Mouse (Mus musculus) R1 (cell line): ENCODE measurements around the gene Hist1h4c.

Experiments used
- DNase-seq: peaks from one replicate; pipeline ENCODE4 v3.0.0-alpha.2; 2018; ENCODE audit warnings: low read depth, low spot score

Hist1h4c gene

DNA sequence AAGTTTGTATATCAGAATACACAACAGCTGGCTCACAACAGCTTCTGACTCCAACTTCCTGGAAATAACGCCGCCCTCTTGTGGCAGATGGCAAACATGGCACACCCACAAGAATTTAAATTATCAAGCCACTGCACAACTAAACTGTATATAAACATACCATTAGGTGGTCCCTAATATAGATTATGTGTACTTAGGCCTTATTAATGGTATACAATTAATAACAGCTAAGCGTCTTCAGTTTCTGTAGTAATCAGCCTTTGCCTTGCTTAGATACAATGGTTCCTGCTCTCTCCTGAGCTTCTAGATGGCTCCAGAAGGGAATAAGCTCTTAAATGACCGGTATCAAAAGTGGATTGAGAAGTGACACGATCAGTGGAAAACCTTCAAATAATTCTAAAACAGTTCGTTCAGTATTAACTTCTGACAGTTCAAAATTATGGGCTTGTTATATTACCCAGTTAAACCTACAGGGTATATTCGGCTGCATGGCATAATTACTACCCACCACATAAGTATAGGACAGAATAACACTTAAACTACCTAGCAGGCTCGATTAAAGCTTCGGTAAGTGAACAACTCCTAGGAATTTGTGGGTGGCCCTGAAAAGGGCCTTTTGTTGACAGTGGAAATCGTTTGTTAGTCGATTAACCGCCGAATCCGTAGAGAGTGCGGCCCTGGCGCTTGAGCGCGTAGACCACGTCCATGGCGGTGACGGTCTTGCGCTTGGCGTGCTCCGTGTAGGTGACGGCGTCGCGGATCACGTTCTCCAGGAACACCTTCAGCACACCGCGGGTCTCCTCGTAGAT is 559 bp downstream of the Hist1h4c start:
- peak; percentile 84 for DNase-seq

DNA sequence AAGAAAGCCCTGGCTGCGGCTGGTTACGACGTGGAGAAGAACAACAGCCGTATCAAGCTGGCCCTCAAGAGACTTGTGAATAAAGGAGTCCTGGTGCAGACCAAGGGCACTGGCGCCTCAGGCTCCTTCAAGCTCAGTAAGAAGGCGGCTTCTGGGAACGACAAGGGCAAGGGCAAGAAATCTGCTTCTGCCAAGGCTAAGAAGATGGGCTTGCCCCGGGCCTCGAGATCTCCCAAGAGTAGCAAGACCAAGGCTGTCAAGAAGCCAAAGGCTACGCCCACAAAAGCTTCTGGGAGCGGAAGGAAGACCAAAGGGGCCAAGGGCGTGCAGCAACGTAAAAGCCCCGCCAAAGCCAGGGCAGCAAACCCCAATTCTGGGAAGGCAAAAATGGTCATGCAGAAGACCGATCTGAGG is 2.2 kb downstream of the Hist1h4c start:
- peak; percentile 70 for DNase-seq

DNA sequence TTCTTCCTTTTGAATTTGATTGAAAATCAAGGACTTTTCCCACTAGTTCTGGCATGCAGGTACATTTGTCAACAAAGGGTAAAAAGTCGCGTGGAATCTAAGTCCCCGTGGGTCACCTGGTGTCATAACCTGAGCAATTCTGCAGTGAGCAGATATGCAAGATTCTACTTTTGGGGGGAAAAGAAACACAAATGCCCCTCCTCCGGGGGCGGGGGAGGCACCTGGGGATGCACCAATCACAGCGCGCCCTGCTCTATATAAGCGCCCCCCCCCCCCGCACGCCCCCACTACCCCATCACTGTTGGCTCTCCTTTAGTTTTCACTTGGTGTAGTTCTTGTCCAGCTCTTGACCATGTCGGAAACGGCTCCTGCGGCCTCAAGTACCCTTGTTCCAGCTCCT is 2.7 kb downstream of the Hist1h4c start, which contains the start of gene Hist1h1t:
TSS of gene Hist1h1t (plus strand) at position 301 of the 400 bp plus-strand sequence.
- DNase-seq = no peak

DNA sequence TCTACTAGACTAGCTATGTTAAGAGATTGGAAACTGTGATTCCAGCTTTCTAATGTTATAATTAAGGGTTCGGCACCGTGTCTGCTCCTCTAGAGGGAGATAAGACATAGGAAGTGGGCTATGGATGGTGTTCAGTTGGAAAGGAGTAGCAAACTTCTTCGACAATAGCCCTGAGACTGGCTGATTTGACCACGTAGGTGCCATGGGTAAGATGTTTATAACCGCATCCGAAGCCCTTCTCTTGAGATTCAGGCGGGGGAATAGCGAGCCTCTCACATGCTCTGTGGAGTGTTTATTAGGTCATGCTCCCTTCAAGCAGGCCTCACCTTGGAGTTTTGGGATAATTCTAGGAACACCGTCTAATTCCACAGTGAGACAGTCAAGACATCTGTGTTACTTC is 3.3 kb downstream of the Hist1h4c start:
- no peak for DNase-seq

DNA sequence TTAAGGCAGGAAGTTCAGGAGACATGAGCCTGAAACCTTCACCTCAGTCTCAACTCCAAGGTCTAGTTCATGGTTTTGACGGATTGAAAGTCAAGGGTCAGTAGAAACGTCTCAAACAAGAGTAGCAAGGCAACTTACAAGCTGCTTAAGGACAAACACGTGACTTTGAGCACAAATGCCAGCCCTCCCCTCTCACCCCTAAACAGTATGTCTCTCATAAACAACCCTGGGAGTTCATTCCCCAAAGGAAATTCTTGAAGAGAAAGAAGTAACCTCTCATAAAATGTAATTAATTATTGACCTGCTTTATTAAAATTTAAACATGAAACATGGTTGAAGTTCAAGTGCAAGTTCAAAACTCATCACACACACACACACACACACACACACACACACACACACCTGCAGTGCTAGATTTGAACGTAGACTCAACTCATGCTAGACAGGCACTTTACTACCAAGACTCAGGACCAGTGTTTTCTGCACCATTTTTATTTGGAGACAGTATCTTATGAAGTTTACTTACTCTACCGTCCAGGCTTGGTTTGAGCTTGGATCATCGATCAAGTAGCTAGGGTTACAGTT is 4.3 kb downstream of the Hist1h4c start:
- DNase-seq = no peak

DNA sequence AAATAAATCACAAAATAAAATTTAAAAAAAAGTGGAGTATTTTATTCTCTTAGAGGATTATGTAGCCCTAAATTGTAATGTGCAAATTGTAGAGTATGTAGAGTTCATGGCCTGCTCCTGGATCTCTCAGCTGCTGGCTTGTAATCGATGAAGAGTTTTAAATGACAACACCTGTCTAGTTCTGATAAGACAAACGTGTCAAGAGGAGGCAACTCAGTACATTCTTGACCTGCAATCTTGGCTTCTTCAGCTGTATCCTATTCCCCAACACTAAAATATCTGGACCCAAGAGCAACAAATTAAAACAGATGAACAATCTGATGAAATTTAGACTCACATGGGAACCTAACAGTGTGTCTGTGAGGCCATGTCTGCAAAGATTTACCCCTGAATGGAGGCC is 8.8 kb downstream of the Hist1h4c start:
- DNase-seq = no peak

DNA sequence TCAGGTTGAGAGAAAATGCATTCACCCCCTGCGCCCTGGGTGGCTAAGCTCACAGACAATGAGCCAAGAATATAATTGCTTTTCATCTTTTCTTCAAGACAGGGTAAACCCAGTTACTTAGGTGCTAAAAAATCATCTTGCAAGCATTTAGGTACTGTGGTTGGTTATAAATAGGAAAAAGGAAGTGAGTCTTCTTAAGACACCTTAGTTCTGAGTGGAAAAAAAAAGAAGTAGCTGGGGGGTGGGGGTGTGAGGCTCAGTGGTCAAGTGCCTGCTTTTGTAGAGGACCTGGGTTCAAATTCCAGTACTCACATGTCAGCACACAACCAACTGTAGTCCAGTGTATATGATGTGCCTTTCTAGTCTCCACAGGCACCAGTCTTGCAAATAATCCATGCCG is 9.3 kb downstream of the Hist1h4c start:
- DNase-seq = no peak

DNA sequence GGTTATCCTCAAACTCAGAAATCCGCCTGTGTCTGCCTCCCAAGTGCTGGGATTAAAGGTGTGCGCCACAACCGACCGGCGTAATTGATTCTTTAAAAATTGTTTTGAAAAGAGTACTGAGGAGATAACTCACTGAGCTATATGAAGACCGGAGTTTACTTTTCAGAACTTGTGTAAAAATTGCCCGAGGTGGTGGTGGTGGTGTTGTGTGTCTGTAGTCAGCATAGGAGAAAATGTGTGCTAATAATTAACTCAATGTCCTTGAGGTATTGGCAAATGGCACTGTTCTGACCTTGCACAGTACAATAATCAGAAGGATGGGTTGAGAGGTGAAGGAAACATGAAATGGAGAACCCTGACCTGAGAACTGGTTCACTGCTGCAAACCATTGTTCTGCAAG is 10.3 kb downstream of the Hist1h4c start:
- DNase-seq = no peak

DNA sequence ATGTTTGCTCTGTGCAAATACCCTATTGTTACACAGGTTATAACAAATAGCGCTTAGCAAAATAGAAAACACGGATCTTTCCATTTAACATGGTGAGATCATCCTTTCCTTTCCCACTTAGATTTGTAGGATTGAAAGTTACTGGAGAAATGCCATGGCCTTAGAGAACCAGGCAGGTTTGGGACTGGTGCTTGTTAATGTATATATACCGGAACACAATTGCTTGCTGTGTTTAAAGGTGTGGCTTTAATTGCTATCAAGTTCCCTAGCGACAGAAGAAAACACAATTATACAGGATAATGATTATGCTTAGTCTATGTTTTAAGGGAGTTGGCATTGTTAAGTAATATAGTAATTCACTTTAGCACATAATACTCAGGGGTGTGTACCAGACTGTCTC is 11.1 kb downstream of the Hist1h4c start:
- no peak for DNase-seq

DNA sequence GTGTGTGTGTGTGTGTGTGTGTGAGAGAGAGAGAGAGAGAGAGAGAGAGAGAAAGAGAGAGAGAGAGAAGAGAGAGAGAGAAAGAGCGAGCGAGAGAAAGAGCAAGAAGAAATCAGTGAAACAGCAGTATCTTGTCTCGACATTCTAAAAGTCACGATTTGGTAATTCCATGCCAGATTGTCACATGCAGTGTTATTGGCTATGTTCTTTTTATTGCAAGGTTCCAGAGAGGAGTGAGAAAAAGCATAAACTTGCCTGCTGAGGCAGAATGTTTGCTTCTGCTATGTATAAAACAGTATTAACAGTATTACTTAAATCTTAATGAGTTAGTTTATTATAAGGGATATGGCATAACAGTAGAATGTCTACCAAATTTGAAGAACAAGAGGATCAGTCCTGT is 12.3 kb downstream of the Hist1h4c start:
- DNase-seq = no peak

DNA sequence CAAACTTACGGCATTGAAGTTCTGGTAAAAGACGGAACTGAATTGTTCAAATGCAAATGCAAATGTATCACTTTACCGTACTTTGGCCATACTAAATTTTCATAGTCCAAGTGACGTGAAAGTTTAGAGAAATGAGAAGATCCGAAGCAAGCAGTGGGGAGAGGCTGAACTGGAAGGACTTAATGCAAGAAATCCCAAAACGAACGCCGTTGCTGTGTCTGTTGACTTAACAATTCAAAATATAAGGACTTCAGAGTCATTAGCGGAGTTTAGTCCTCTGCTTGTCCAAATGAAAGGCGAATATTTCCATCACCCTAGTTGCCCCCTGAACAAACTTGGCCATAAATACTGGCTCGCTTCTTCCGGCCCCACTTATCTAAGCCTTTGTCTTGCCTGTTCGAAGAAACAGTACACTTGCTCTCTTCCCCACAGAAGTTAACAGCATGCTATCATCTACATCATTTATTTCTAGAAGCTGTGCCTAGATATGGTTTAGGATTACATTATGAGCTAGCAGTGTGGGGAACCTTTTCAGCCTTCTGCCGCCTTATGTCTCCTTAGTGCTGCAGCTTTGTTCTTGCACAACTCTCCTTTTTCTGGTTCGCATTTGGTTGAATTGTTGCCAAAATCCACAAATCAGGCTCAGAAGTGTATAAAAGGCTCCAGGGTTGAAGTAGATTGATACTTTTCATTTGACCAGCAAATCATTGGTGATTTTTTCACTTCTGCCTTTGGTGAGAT is 13.0 kb downstream of the Hist1h4c start:
- DNase-seq = peak; percentile 50

DNA sequence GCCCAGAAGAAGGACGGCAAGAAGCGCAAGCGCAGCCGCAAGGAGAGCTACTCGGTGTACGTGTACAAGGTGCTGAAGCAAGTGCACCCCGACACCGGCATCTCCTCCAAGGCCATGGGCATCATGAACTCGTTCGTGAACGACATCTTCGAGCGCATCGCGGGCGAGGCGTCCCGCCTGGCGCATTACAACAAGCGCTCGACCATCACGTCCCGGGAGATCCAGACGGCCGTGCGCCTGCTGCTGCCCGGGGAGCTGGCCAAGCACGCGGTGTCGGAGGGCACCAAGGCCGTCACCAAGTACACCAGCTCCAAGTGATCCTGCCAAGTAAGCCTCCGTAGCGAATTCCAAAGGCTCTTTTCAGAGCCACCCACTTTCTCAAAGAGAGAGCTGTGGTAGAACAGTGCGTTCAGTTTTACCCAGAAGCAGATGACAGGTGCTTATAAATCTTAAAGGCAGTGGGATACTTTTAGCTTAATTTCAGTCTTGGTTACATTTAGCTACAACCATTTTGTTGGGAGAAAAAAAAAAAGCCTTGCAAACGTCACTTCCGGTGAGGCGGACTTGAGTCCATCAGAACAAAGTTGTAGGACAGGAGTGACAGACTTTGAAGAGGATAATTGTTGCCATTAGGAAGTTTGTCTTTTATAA is 13.8 kb downstream of the Hist1h4c start:
- DNase-seq = peak; percentile 92

DNA sequence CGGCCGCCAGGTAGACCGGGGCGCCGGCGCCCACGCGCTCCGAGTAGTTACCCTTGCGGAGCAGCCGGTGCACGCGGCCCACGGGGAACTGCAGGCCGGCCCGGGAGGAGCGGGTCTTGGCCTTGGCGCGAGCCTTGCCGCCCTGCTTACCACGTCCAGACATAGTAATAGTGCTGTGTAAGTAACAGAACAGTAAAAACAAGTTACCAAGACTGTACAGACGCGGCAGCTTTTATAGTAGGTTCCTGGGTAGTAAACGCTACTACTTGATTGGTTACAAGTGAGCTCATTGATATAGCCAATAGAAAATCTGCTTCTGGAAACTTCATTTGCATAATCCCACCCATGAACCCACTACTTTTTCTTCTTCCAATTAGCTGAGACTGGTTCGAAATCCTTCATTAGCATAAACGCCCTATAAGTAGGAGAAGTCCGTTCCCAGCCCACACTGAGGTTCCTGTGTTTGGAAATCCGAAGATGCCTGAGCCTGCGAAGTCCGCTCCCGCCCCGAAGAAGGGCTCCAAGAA is 14.4 kb downstream of the Hist1h4c start, which contains the start of the genes Hist1h2ac and Hist1h2bc:
TSS of gene Hist1h2ac (minus strand) at position 194 of the 527 bp plus-strand sequence.
TSS of gene Hist1h2bc (plus strand) at position 445 of the 527 bp plus-strand sequence.
- peak; percentile 100 for DNase-seq

DNA sequence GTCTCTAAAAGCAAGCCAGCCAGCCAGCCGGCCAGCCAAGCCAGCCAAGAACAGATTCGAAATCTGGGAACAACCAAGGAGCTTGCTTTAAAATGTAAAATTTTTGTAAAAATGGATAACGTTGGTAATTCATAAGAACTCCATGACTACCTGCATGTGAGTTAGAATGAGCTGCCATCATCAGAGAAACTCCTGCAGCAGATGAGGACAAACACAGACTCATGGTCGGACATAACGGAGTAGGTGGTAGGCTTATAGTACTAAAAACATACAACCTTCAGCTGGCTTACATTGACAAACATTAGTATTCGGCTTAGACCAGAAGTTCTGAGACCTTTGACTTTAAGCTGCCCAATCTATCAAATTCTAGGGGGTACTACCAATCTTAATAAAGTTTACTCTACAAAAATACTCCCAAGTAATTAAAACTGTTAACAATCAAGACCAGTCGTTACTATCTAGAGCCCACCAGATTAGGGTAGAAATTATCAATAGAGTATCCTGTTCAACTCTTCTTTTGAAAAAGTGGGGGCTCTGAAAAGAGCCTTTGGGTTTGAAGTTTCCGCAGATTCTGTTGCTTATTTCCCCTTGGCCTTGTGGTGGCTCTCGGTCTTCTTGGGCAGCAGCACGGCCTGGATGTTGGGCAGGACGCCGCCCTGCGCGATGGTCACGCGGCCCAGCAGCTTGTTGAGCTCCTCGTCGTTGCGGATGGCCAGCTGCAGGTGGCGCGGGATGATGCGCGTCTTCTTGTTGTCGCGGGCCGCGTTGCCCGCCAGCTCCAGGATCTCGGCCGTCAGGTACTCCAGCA is 15.1 kb downstream of the Hist1h4c start:
- peak; percentile 51 for DNase-seq

DNA sequence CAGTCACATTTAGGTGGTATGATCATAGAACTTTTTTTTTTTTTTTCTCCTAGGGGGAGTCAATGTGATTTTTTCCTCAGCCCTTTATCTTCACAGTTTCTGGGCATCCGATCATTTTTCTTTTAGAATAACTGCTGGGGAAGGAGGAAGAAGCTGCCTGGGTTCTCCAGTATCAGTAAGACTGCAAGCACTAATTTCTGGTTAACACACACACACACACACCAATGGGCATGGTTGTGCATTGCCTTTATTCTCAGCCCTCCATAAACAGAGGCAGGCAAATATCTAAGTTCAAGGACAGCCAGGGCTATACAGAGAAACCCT is 15.7 kb downstream of the Hist1h4c start:
- peak; percentile 23 for DNase-seq

DNA sequence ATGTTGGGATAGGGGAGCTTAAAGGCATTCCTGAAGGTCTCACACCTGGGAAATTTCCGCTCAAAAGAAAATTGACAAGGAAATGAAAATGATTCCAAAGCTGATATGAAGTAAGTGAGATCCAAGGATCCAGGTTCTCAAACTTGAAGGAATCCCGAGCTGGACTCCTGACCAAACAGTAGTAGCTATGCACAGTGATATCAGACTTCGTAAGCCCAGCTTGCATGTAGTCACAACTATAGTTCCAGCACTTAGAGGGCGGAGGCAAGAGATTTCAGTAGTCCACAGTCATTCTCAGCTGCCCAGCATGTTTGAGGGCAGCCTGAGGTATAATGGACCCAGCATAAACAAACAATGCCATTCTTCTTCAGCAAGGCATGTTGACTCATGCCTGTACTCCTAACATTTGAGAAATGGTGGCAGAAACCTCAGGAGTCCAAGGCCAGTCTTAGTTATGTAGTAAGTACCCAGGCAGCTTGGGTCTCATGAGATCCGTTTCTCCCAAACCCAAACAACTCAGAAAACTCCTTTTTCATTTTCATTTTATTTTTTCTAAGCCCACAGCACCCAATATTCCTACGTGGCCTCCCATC is 16.2 kb downstream of the Hist1h4c start:
- no peak for DNase-seq

DNA sequence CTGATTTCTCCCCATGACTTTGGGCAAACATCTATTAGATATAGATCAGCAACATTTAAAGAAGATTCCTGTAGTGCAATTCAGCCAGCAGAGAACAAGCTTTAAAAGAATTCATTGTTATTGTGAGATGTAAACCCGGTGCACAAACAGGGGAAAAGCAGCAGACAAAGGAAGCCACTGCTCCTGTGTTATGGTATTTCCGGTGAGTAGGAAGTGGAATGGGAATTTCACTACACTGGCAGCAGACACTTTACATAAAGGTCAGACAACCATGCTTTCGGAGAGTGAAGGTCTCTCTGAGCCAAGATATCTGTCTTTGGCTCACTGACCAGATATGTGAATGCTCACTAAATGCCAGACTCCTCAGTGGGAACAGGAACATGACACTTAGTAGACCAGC is 35.7 kb downstream of the Hist1h4c start:
- DNase-seq = peak; percentile 88

DNA sequence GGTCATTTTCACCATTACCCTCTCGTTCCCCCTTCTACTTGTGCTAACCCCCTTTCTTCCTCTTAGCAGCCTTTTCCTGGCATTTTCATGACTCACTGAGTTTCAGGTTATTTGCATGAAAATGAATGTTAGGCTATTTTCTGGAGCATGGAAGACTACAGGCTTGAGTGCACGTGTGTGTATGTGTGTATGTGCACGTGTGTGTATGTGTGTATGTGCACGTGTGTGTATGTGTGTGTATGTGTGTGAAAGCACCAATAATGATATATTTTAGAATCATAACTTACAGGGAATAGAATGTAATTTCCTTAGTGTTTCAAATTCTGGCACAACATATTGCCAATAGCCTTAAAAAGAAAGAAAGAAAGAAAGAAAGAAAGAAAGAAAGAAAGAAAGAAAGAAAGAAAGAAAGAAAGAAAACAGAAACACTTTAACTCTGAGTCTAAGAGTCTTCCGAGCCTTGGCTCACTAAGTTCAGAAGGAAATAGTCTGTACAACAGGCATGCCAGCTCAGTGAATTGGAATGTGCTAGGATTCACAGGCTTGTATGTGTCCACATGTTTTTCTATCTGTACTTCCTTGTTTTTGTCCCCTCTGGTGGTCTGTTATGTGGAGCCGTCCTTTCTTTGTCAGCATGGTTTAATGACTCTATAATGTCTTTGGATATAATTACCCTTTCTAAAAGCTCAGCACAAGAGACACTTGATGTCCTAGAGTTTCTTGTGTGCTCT is 38.5 kb downstream of the Hist1h4c start:
- no peak for DNase-seq
